Mouse (Mus musculus): ENCODE measurements around the gene Slc25a42. TPM values are rescaled to one million over a fixed set of nuclear protein-coding genes. Genes with fewer than 3 reads are reported as not detected.

Gene Slc25a42
- total RNA-seq, 2 experiments from 2014 or later, result 43.9 to 44.0 TPM

GRCm38 (mm10) chr8:70179082-70179481, 33.0 kb downstream of the Slc25a42 start:
- TF ChIP-seq CTCF (conservative IDR thresholded peaks at IDR 0.05), result peak; percentile 73
- Histone ChIP-seq H3K27ac (no peak overlapping the region), H3K4me3 (no peak overlapping the region)
- no peak for DNase-seq (ENCODE audit: low spot score in 2 of 2)

- no peak overlapping the region for H3K4me3 ChIP-seq
- H3K27ac ChIP-seq, result no peak overlapping the region
- no peak for TF ChIP-seq CTCF (conservative IDR thresholded peaks at IDR 0.05)
- no peak for DNase-seq (ENCODE audit: low spot score in 2 of 2)
Observed at GRCm38 (mm10) chr8:70178231-70178630, 33.9 kb downstream of the Slc25a42 start.

GRCm38 (mm10) chr8:70174079-70174478, 38.0 kb downstream of the Slc25a42 start:
- TF ChIP-seq CTCF (conservative IDR thresholded peaks at IDR 0.05), result no peak
- no peak for DNase-seq (ENCODE audit: low spot score in 2 of 2)
- H3K27ac ChIP-seq, result no peak overlapping the region
- H3K4me3 ChIP-seq, result no peak overlapping the region; the same call in 1 of the 2 replicates

GRCm38 (mm10) chr8:70173320-70173719, 38.8 kb downstream of the Slc25a42 start:
- H3K4me3 ChIP-seq, result no peak overlapping the region; the same call in 1 of the 2 replicates
- TF ChIP-seq CTCF (conservative IDR thresholded peaks at IDR 0.05), result no peak
- DNase-seq (ENCODE audit: low spot score in 2 of 2), result no peak
- no peak overlapping the region for H3K27ac ChIP-seq

GRCm38 (mm10) chr8:70172043-70172681, 39.9 kb downstream of the Slc25a42 start, which contains the start of gene Tmem161a:
Gene Tmem161a (plus strand): TSS chr8:70172356.
- TF ChIP-seq CTCF (conservative IDR thresholded peaks at IDR 0.05), result no peak
- H3K4me3 ChIP-seq, result peak within 1 kb of the TSS; percentile 80
- H3K27ac ChIP-seq, result peak within 1 kb of the TSS; percentile 89
- DNase-seq (ENCODE audit: low spot score in 2 of 2), result peak; percentile 92 to 95

- no peak overlapping the region for H3K4me3 ChIP-seq
- H3K27ac ChIP-seq, result no peak overlapping the region
- no peak for TF ChIP-seq CTCF (conservative IDR thresholded peaks at IDR 0.05)
- no peak for DNase-seq (ENCODE audit: low spot score in 2 of 2)
Observed at GRCm38 (mm10) chr8:70171240-70171639, 40.9 kb downstream of the Slc25a42 start.

GRCm38 (mm10) chr8:70170748-70171147, 41.4 kb downstream of the Slc25a42 start:
- no peak for DNase-seq (ENCODE audit: low spot score in 2 of 2)
- H3K4me3 ChIP-seq, result no peak overlapping the region
- no peak for TF ChIP-seq CTCF (conservative IDR thresholded peaks at IDR 0.05)
- H3K27ac ChIP-seq, result no peak overlapping the region

GRCm38 (mm10) chr8:70170116-70170515, 42.0 kb downstream of the Slc25a42 start:
- no peak for TF ChIP-seq CTCF (conservative IDR thresholded peaks at IDR 0.05)
- Histone ChIP-seq H3K4me3 (no peak overlapping the region), H3K27ac (no peak overlapping the region)
- DNase-seq (ENCODE audit: low spot score in 2 of 2), result no peak

- H3K27ac ChIP-seq, result no peak overlapping the region
- H3K4me3 ChIP-seq, result no peak overlapping the region; the same call in 1 of the 2 replicates
- DNase-seq (ENCODE audit: low spot score in 2 of 2), result peak; percentile 29 to 75
- TF ChIP-seq CTCF (conservative IDR thresholded peaks at IDR 0.05), result peak; percentile 97
Observed at GRCm38 (mm10) chr8:70166504-70167110, 45.5 kb downstream of the Slc25a42 start.

GRCm38 (mm10) chr8:70163316-70163715, 48.8 kb downstream of the Slc25a42 start:
- Histone ChIP-seq H3K27ac (no peak overlapping the region), H3K4me3 (no peak overlapping the region)
- DNase-seq (ENCODE audit: low spot score in 2 of 2), result no peak
- no peak for TF ChIP-seq CTCF (conservative IDR thresholded peaks at IDR 0.05)

- Histone ChIP-seq H3K4me3 (no peak overlapping the region), H3K27ac (no peak overlapping the region)
- no peak for TF ChIP-seq CTCF (conservative IDR thresholded peaks at IDR 0.05)
- DNase-seq (ENCODE audit: low spot score in 2 of 2), result no peak
Observed at GRCm38 (mm10) chr8:70160015-70160414, 52.1 kb downstream of the Slc25a42 start.

GRCm38 (mm10) chr8:70159211-70159610, 52.9 kb downstream of the Slc25a42 start:
- no peak overlapping the region for H3K4me3 ChIP-seq
- TF ChIP-seq CTCF (conservative IDR thresholded peaks at IDR 0.05), result no peak
- no peak for DNase-seq (ENCODE audit: low spot score in 2 of 2)
- no peak overlapping the region for H3K27ac ChIP-seq

GRCm38 (mm10) chr8:70158069-70158853, 53.8 kb downstream of the Slc25a42 start:
- Histone ChIP-seq H3K27ac (no peak overlapping the region), H3K4me3 (peak overlapping the region; percentile 61)
- TF ChIP-seq CTCF (conservative IDR thresholded peaks at IDR 0.05), result no peak
- peak; percentile 53 to 61 for DNase-seq (ENCODE audit: low spot score in 2 of 2)
